Mouse (Mus musculus): ENCODE results near the gene Tmem170b. TPM values are rescaled to one million over a fixed set of nuclear protein-coding genes. Genes with fewer than 3 reads are reported as not detected.

Gene Tmem170b
- 50.8 and 53.1 TPM in 2 replicates for polyA plus RNA-seq (2015; fragmentation: Nextera tagmentation; extraction: Ambion mirVana)

DNA sequence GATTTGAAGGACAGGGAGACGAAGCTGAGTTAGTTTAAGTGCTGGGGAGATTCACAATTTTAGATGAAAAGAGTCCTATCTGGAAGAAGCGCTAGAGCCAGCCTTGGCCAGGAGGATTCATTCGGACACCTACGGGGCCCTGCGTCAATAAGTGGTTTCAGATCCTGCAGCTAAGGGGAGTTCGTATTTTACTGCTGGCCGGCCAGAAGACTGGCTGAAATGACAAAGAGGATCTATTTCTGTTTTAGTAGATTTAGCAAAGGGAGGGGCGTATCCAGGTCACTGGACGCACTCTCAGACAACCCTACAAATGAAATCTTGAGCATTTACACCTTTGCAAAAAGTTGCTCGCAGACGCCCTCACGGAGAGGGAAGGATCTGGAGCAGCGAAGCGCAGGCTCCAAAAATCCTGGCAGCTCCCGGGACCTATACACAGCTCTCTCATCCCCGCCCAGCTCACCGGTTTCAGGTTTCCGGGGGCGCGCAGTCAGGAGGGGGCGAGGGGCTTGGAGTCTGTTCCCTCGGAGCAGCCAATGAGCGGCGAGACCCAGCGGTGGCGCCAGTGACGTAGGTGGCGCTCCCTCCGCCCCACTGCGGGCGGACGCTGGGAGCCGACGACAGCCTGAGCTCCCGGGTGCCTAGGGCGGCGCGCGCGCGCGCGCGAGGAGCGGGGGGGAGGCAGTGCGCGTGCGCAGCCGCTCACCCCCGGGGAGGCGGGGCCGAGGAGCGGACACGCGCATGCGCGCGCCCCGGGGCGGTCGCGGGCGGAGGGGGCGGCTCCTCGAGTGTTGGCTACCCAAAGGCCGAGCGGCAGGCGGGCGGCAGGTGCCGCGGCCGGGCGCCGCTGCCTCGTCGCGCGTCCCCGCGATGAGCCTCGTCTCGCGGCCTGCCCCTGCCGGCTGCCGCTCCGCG lies at the start of gene Tmem170b:
TSS of gene Tmem170b (plus strand) at position 809 of the 912 bp plus-strand sequence.
- Histone ChIP-seq H3K4me1 (replicated peaks; ENCODE audit: control insufficient read depth, insufficient read depth, low read length) (peaks cover 22% of the 10 kb centered on the region), H3K9me3 (ENCODE audit: control insufficient read depth, low read length) (no peaks in the 10 kb centered on the region), H3K9ac (replicated peaks; ENCODE audit: low read depth, low read length) (peak within 1 kb of the TSS; percentile 81), H3K27me3 (replicated peaks; ENCODE audit: control insufficient read depth, insufficient read depth, low read length) (no peaks in the 10 kb centered on the region), H3K4me2 (ENCODE audit: low read length) (peak within 1 kb of the TSS; percentile 63), H3K4me3 (replicated peaks; ENCODE audit: low read length) (peak within 1 kb of the TSS; percentile 76), H3K36me3 (ENCODE audit: control insufficient read depth, insufficient read depth) (no peaks in the 10 kb centered on the region; the same call in 1 of the 2 replicates), H3K27ac (ENCODE audit: low read length) (peak within 1 kb of the TSS; percentile 73)
- under 1% methylated on average over 52 of the region's 87 CpGs for WGBS
- ATAC-seq, result peak; percentile 98

- H3K4me3 ChIP-seq (replicated peaks; ENCODE audit: low read length), result no peak overlapping the region
- no peak for ATAC-seq
- no peaks in the 10 kb centered on the region for H3K36me3 ChIP-seq (ENCODE audit: control insufficient read depth, insufficient read depth)
- H3K9ac ChIP-seq (replicated peaks; ENCODE audit: low read depth, low read length), result no peak overlapping the region
- H3K27me3 ChIP-seq (replicated peaks; ENCODE audit: control insufficient read depth, insufficient read depth, low read length), result no peaks in the 10 kb centered on the region
- no peak overlapping the region for H3K27ac ChIP-seq (ENCODE audit: low read length)
- H3K9me3 ChIP-seq (ENCODE audit: control insufficient read depth, low read length), result no peaks in the 10 kb centered on the region
- H3K4me2 ChIP-seq (ENCODE audit: low read length), result no peak overlapping the region
- WGBS, result 88% methylated on average over 4 of the region's 4 CpGs
- H3K4me1 ChIP-seq (replicated peaks; ENCODE audit: control insufficient read depth, insufficient read depth, low read length), result no peaks in the 10 kb centered on the region; the same call in 1 of the 2 replicates
These were observed 44.7 kb upstream of the Tmem170b start for GRCm38 (mm10) chr13:41561024-41561423.

DNA sequence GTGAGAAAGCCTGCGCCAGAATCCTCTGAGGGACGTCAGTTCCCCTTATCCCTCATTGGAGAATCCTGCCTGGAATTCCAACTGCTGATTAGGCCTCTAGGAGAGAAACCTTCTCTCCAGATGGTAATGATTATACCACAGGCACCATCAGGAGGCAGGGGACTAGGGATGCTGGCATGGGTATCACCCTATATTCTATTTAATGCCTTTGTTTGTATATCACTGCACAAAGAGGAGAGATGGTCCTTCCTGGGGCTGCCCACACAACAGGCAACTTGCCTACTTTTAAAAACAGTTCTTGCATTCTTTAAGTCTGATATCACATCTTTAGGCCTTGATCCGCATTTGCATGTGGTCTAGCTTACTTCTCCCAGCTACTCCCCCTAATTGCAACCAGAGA lies 37.3 kb upstream of the Tmem170b start:
- no peaks in the 10 kb centered on the region for H3K9me3 ChIP-seq (ENCODE audit: control insufficient read depth, low read length)
- no peak overlapping the region for H3K27ac ChIP-seq (ENCODE audit: low read length)
- H3K9ac ChIP-seq (replicated peaks; ENCODE audit: low read depth, low read length), result no peak overlapping the region
- H3K27me3 ChIP-seq (replicated peaks; ENCODE audit: control insufficient read depth, insufficient read depth, low read length), result no peaks in the 10 kb centered on the region
- 85% methylated on average over 3 of the region's 3 CpGs for WGBS
- no peak for ATAC-seq
- H3K4me2 ChIP-seq (ENCODE audit: low read length), result no peak overlapping the region
- no peak overlapping the region for H3K4me3 ChIP-seq (replicated peaks; ENCODE audit: low read length)
- no peaks in the 10 kb centered on the region for H3K36me3 ChIP-seq (ENCODE audit: control insufficient read depth, insufficient read depth)
- peaks cover 4% of the 10 kb centered on the region; the same call in 1 of the 2 replicates for H3K4me1 ChIP-seq (replicated peaks; ENCODE audit: control insufficient read depth, insufficient read depth, low read length)

GRCm38 (mm10) chr13:41568926-41569325 lies 36.8 kb upstream of the Tmem170b start:
- no peak overlapping the region for H3K4me2 ChIP-seq (ENCODE audit: low read length)
- WGBS, result 95% methylated on average over 8 of the region's 8 CpGs
- no peaks in the 10 kb centered on the region for H3K27me3 ChIP-seq (replicated peaks; ENCODE audit: control insufficient read depth, insufficient read depth, low read length)
- H3K27ac ChIP-seq (ENCODE audit: low read length), result no peak overlapping the region
- H3K36me3 ChIP-seq (ENCODE audit: control insufficient read depth, insufficient read depth), result no peaks in the 10 kb centered on the region
- H3K9ac ChIP-seq (replicated peaks; ENCODE audit: low read depth, low read length), result no peak overlapping the region
- H3K9me3 ChIP-seq (ENCODE audit: control insufficient read depth, low read length), result no peaks in the 10 kb centered on the region
- peaks cover 4% of the 10 kb centered on the region; the same call in 1 of the 2 replicates for H3K4me1 ChIP-seq (replicated peaks; ENCODE audit: control insufficient read depth, insufficient read depth, low read length)
- no peak for ATAC-seq
- H3K4me3 ChIP-seq (replicated peaks; ENCODE audit: low read length), result no peak overlapping the region

- no peak overlapping the region for H3K4me3 ChIP-seq (replicated peaks; ENCODE audit: low read length)
These were observed 35.9 kb upstream of the Tmem170b start for GRCm38 (mm10) chr13:41569776-41570175.

GRCm38 (mm10) chr13:41571368-41572350 lies 34.0 kb upstream of the Tmem170b start:
- peak overlapping the region; percentile 44 for H3K4me2 ChIP-seq (ENCODE audit: low read length)
- peaks cover 4% of the 10 kb centered on the region; the same call in 1 of the 2 replicates for H3K4me1 ChIP-seq (replicated peaks; ENCODE audit: control insufficient read depth, insufficient read depth, low read length)
- no peaks in the 10 kb centered on the region for H3K27me3 ChIP-seq (replicated peaks; ENCODE audit: control insufficient read depth, insufficient read depth, low read length)
- peak; percentile 77 for ATAC-seq
- peaks cover 2% of the 10 kb centered on the region; the same call in 1 of the 2 replicates for H3K9me3 ChIP-seq (ENCODE audit: control insufficient read depth, low read length)
- H3K36me3 ChIP-seq (ENCODE audit: control insufficient read depth, insufficient read depth), result no peaks in the 10 kb centered on the region
- no peak overlapping the region for H3K4me3 ChIP-seq (replicated peaks; ENCODE audit: low read length)
- H3K9ac ChIP-seq (replicated peaks; ENCODE audit: low read depth, low read length), result no peak overlapping the region
- 3% methylated on average over 13 of the region's 13 CpGs for WGBS
- H3K27ac ChIP-seq (ENCODE audit: low read length), result no peak overlapping the region

More at GRCm38 (mm10) chr13:41569776-41570175, 35.9 kb upstream of the Tmem170b start:
- no peaks in the 10 kb centered on the region for H3K27me3 ChIP-seq (replicated peaks; ENCODE audit: control insufficient read depth, insufficient read depth, low read length)
- H3K9me3 ChIP-seq (ENCODE audit: control insufficient read depth, low read length), result no peaks in the 10 kb centered on the region
- no peaks in the 10 kb centered on the region for H3K36me3 ChIP-seq (ENCODE audit: control insufficient read depth, insufficient read depth)
- H3K9ac ChIP-seq (replicated peaks; ENCODE audit: low read depth, low read length), result no peak overlapping the region
- H3K27ac ChIP-seq (ENCODE audit: low read length), result no peak overlapping the region
- WGBS, result 81% methylated on average over 3 of the region's 3 CpGs
- H3K4me2 ChIP-seq (ENCODE audit: low read length), result no peak overlapping the region
- peaks cover 4% of the 10 kb centered on the region; the same call in 1 of the 2 replicates for H3K4me1 ChIP-seq (replicated peaks; ENCODE audit: control insufficient read depth, insufficient read depth, low read length)
- no peak for ATAC-seq

- Histone ChIP-seq H3K4me3 (replicated peaks; ENCODE audit: low read length) (no peak overlapping the region), H3K9ac (replicated peaks; ENCODE audit: low read depth, low read length) (no peak overlapping the region), H3K27me3 (replicated peaks; ENCODE audit: control insufficient read depth, insufficient read depth, low read length) (no peaks in the 10 kb centered on the region), H3K4me2 (ENCODE audit: low read length) (no peak overlapping the region), H3K27ac (ENCODE audit: low read length) (no peak overlapping the region), H3K4me1 (replicated peaks; ENCODE audit: control insufficient read depth, insufficient read depth, low read length) (peaks cover 4% of the 10 kb centered on the region; the same call in 1 of the 2 replicates), H3K9me3 (ENCODE audit: control insufficient read depth, low read length) (peaks cover 4% of the 10 kb centered on the region; the same call in 1 of the 2 replicates), H3K36me3 (ENCODE audit: control insufficient read depth, insufficient read depth) (no peaks in the 10 kb centered on the region)
- 40% methylated on average over 4 of the region's 4 CpGs for WGBS
- peak; percentile 61 for ATAC-seq
These were observed 33.4 kb upstream of the Tmem170b start for GRCm38 (mm10) chr13:41572351-41572735.

- no peak overlapping the region for H3K27ac ChIP-seq (ENCODE audit: low read length)
- H3K4me3 ChIP-seq (replicated peaks; ENCODE audit: low read length), result no peak overlapping the region
- H3K27me3 ChIP-seq (replicated peaks; ENCODE audit: control insufficient read depth, insufficient read depth, low read length), result no peaks in the 10 kb centered on the region
- H3K4me2 ChIP-seq (ENCODE audit: low read length), result no peak overlapping the region
- H3K4me1 ChIP-seq (replicated peaks; ENCODE audit: control insufficient read depth, insufficient read depth, low read length), result peaks cover 4% of the 10 kb centered on the region; the same call in 1 of the 2 replicates
- 54% methylated on average over 4 of the region's 4 CpGs for WGBS
- no peak overlapping the region for H3K9ac ChIP-seq (replicated peaks; ENCODE audit: low read depth, low read length)
- no peak for ATAC-seq
- no peaks in the 10 kb centered on the region for H3K36me3 ChIP-seq (ENCODE audit: control insufficient read depth, insufficient read depth)
- peaks cover 4% of the 10 kb centered on the region; the same call in 1 of the 2 replicates for H3K9me3 ChIP-seq (ENCODE audit: control insufficient read depth, low read length)
These were observed 32.4 kb upstream of the Tmem170b start for GRCm38 (mm10) chr13:41573126-41573846.
